Mouse (Mus musculus) lung, postnatal 0 days (tissue): ENCODE results near the gene Srf.

Experiments used
- CTCF ChIP-seq: IDR thresholded peaks from 2 replicates; pipeline ENCODE4 v1.5.1; 2016; ENCODE audit warnings: antibody characterized with exemption, mild to moderate bottlenecking
- EP300 ChIP-seq: IDR thresholded peaks from 2 replicates; pipeline ENCODE4 v1.6.1; 2016; ENCODE audit warnings: antibody characterized with exemption, mild to moderate bottlenecking, control low read depth

DNA sequence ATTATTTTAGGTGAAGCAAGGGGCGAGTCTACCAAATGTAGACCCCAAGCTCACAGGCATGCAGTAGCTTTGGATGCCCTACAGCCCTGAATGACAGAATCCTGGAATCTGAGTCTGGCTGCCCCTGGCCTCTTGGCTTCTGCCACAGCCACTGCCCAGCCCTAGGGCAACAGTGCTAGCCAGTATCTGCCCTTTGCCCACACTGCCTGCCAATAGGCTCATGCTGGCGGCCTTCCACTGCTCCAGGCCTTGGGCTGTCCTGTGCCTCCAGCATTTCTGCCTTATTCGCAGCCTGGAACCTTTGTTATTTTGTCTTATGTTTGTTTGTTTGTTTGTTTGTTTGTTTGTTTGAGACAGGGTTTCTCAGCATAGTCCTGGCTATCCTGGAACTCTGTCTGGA lies 50.4 kb downstream of the Srf start:
- TF ChIP-seq CTCF, result no peak
- TF ChIP-seq EP300, result no peak
